Mouse (Mus musculus): ENCODE measurements around the gene Phactr2.

The Phactr2 gene

GRCm38 (mm10) chr10:13326149-13326873, 147.9 kb downstream of the Phactr2 start:
- DNase-seq, result peak; percentile 94

- peak; percentile 99 for DNase-seq
Observed at GRCm38 (mm10) chr10:13323806-13324411, 150.3 kb downstream of the Phactr2 start.

DNA sequence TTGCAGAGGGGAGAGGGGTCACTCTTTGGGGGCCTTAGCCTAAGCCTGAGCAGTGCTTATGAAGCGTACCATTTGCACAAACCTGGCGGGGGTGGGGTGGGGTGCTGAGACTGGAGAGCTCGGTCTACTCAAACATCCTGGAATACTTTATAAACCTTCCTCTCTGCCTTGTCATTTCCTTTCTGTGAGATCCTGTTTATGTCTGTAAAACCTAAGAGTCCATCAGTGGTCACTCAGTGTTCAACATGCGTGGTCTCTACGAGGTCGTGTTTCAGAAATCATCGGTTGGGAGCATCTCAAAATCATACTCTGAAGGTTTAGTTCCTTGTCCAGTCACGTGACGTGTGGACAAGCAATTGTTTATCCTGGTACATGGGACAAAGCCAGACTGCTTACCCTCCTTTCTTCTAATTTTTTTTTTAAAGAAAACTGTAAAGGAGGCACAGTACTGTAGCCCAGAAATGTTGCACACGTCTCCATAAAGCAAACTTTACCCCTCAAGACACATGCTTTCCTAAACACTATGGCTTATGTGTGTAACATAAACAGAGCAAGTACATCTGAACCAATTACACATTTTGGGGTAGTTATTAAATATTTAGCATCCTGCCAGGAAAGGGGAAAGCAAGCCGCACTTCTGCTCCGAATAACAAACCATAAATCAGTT, 150.9 kb downstream of the Phactr2 start:
- peak; percentile 92 for DNase-seq

DNA sequence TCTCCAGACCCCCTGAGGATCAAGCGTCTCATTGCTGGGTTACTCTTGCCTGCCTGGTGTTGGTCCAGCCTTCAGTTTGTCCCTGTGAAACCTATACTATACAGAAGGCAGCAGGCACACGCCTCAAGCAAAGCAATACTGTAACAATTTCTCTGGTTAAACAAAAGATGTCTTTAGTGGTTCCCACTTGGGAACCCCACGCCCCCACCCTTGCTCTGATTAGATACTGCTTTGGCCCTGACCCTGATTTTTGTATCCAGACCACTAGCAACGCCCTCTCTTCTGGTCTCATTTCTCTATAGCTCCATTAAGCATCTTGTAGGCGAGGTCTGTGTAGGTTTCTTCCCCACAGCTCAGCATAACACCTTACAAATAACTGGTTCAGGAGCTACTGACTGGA, 159.2 kb downstream of the Phactr2 start:
- peak; percentile 71 for DNase-seq

- DNase-seq, result peak; percentile 45
Observed at GRCm38 (mm10) chr10:13312576-13312975, 161.6 kb downstream of the Phactr2 start.

DNA sequence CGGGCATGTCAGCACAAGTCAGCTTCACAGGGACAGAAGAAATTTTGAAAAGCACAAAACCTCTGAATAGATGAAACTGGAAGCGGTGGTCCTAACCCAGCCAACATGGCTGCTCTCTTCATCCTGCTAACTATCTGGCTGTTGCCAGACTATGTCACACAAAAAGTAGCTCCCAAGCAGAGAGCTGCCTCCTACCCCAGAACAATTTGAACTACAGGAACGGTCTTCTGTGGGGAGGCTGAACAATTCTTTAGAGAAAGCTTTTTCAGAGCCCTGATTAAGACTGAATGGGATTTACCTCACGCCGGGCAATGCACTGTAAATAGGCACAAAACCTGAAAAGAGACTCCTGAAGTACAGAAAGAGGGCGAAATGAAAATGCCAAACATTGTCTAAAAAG, 162.6 kb downstream of the Phactr2 start:
- DNase-seq, result peak; percentile 73

GRCm38 (mm10) chr10:13310075-13310474, 164.1 kb downstream of the Phactr2 start:
- DNase-seq, result no peak

DNA sequence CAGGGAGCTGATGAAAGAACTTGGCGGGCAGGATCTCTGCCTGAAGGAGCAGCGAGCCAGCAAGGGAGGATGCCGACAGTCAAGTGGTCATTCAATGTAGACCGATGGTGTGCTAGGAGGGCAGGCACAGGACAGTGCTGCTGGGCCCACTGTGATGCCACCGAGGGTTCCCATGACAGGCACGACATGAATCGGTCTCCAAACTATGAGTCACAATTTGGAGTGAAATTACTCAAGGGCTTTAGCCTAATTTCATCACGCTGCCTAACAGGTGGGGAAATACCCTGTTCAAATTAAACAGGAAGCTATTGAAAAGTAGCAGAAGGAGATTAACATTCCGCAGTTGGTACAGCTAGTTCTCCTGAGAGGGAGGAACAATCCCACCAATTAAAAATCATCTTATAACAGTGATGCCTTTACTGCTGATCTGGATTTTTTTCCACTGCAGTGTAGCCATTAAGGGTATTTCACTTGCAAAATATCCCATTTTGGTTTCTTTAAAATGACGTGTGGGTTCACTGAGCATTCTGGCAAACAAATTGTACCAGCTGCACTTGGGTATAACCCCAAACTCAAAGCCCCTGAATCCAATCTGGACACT, 169.5 kb downstream of the Phactr2 start:
- peak; percentile 89 for DNase-seq

GRCm38 (mm10) chr10:13303271-13304265, 170.6 kb downstream of the Phactr2 start:
- DNase-seq, result peak; percentile 87

GRCm38 (mm10) chr10:13300601-13301000, 173.6 kb downstream of the Phactr2 start:
- DNase-seq, result no peak

- DNase-seq, result peak; percentile 96
Observed at GRCm38 (mm10) chr10:13300196-13300595, 174.0 kb downstream of the Phactr2 start.

DNA sequence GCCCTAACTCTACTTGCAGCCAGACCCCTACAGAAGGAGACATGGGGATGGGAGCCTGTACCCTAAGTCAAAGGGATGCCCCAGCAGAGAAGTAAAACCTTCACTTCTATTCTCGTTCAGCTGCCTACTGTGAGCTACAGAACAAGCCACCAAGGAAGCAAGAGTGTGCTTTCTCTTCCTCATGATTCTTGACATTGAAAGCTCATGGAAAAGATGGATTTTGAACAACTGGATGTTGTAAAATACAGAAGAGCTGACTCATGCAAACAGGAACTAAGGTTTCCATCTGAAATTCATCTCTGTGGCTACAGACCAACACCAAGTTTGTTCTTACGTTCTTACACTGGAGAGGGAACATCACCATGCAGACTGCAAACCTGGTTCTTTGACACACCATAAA, 179.3 kb downstream of the Phactr2 start:
- DNase-seq, result peak; percentile 40

DNA sequence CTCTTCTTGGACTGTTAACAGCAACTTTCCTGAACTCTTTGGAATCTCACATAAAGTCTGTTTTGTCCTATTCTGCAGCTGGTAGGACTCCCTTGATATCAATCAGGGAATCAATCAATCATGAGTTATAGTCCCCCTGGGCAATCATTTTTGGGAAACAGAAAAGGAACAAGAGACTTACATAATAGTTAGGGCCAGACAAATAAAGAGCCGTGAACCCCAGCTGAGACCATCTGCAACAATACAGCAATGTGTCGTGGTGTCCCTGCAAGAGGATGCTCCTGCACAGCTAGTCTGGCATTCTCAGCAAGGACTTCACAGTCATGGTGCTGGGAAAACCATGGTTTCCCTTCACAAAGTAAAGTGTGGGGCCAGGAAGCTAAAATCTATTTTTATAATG, 182.2 kb downstream of the Phactr2 start:
- peak; percentile 55 for DNase-seq

- peak; percentile 70 for DNase-seq
Observed at GRCm38 (mm10) chr10:13289252-13289961, 184.8 kb downstream of the Phactr2 start.

- DNase-seq, result peak; percentile 58
Observed at GRCm38 (mm10) chr10:13288296-13288695, 185.9 kb downstream of the Phactr2 start.

GRCm38 (mm10) chr10:13283441-13283840, 190.8 kb downstream of the Phactr2 start:
- DNase-seq, result peak; percentile 74

- DNase-seq, result no peak
Observed at GRCm38 (mm10) chr10:13280298-13280853, 193.8 kb downstream of the Phactr2 start.

DNA sequence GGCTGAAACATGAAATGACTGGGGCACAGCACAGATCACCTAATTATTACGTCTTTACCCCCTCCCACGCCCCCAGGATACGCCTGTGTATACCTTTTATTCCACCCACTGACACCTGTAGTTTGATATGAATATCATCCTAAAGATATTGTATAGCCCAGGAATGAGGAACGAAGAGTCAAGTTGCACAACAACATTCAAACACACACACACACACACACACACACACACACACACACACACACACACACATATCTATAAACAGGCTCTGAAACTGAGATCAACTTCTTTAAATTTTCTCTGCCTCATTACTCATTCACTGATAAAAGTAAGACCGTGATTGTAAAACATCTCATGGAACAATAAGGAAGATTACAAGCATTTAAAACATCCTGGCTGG, 197.9 kb downstream of the Phactr2 start:
- peak; percentile 64 for DNase-seq

DNA sequence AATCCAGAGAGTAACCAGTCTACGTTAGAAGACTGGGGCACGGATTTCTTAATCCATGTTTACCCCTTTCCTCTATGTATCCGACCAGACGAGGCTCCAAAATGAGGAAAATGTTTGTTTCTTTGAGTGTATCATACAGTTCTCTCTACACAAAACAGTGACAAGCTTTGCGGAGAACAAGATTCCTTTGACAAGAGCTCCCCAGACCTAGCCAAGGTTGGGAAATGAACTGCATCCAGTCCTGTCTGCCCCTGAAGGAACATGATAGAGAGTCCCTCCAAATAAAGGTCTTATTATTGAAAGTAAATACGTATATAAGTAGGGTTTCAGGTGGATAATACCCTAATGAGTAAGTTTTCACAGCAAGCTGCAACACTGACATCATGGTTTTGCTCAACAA, 199.1 kb downstream of the Phactr2 start:
- DNase-seq, result peak; percentile 68

- peak; percentile 92 for DNase-seq
Observed at GRCm38 (mm10) chr10:13274699-13275098, 199.5 kb downstream of the Phactr2 start.

DNA sequence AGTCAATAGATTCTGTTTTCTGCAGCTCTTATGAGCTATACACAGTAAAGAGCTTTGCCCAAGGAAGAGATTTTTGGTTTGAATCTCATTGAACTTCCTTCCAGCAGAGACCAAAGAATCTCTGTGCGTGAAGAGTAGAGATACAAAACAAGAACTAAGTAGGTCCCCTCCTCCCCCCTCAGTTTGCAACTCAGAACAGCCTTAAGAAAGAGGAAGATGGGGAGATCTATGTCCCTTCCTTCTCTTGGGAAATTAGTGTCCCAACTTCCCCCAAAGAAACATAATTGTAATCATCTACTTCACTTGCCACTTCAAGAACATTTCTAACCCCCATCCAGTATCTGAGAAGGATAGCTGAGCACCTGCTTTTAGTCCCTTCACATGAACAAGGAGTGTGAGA, 200.5 kb downstream of the Phactr2 start:
- DNase-seq, result peak; percentile 79
